Mouse (Mus musculus) macrophage (primary cell): ENCODE results near the gene Sapcd1. TPM values are rescaled to one million over a fixed set of nuclear protein-coding genes. Genes with fewer than 3 reads are reported as not detected.

ENCODE experiments used
- H3K27ac ChIP-seq: fragments of 350-480 bp; formaldehyde crosslinking; 2 replicates; pipeline ENCODE4 v1.9.0; 2021
- H3K36me3 ChIP-seq: fragments of 350-480 bp; formaldehyde crosslinking; 2 replicates; pipeline ENCODE4 v1.9.0; 2021; ENCODE audit errors: inconsistent target
- H3K4me3 ChIP-seq: fragments of 350-480 bp; formaldehyde crosslinking; 2 replicates; pipeline ENCODE4 v1.9.0; 2021; ENCODE audit errors: inconsistent target
- H3K79me2 ChIP-seq: fragments of 350-480 bp; formaldehyde crosslinking; 2 replicates; pipeline ENCODE4 v1.9.0; 2021; ENCODE audit errors: inconsistent target
- WGBS: methylation state at CpG from one replicate; pipeline ENCODE4 v1.1.7; 2026; ENCODE audit warnings: inconsistent platforms; ENCODE audit not compliant: missing documents; 5-methylcytosine and 5-hydroxymethylcytosine counted together
- polyA plus RNA-seq: library from polyadenylated mRNA; stranded (reverse); fragments of 250-400 nt; gene quantifications from 3 replicates; pipeline ENCODE4 v1.2.4, GENCODE M21; 2018; ENCODE audit warnings: inconsistent platforms
- total RNA-seq, 78 experiments: library from RNA; depleted of rRNA; stranded (reverse); fragments of 250-400 nt; gene quantifications; 1 replicate in 9 of 78; 2 replicates in 24 of 78; 3 replicates in 43 of 78; 4 replicates in 2 of 78; pipeline ENCODE4 v1.2.4; 2018; ENCODE audit warnings: inconsistent platforms in 56 of 78

Sapcd1 gene
- 1 to 10 TPM in 7 of 26 experiments, under 1 TPM in 1, not detected in 18; 0.82 to 2.5 (median 1.5) TPM for total RNA-seq (2018; cell fraction: chromatin; rRNA removed)
- not detected for total RNA-seq (2018; cell fraction: cytosol; rRNA removed)
- not detected for total RNA-seq (2018; cell fraction: nucleus; rRNA removed)
- not detected in 3 replicates for polyA plus RNA-seq

GRCm38 (mm10) chr17:35027277-35028068 lies at the start of gene Sapcd1:
TSS of gene Sapcd1 (minus strand) at chr17:35028016.
- no peak within 1 kb of the TSS for H3K27ac ChIP-seq
- WGBS: 66% methylated on average over 13 of the region's 13 CpGs
- no peak within 1 kb of the TSS for H3K4me3 ChIP-seq
- no peaks in the 10 kb centered on the region for H3K79me2 ChIP-seq
- H3K36me3 ChIP-seq: no peaks in the 10 kb centered on the region

GRCm38 (mm10) chr17:35077285-35077684 lies 49.5 kb upstream of the Sapcd1 start:
- WGBS: 28% methylated on average over 2 of the region's 2 CpGs

GRCm38 (mm10) chr17:35076507-35077176 lies 48.8 kb upstream of the Sapcd1 start, which contains the start of gene Ly6g6e:
TSS of gene Ly6g6e (plus strand) at chr17:35076902.
- Histone ChIP-seq H3K27ac (peak within 1 kb of the TSS; percentile 19; the same call in 1 of the 2 replicates), H3K79me2 (no peaks in the 10 kb centered on the region), H3K4me3 (peak within 1 kb of the TSS; percentile 29), H3K36me3 (no peaks in the 10 kb centered on the region)
- WGBS: 68% methylated on average over 10 of the region's 10 CpGs

More at GRCm38 (mm10) chr17:35077285-35077684, 49.5 kb upstream of the Sapcd1 start:
- H3K27ac ChIP-seq: 0 out of 2 replicates have a peak overlapping the region, but pooled peaks have one; percentile 19
- no peaks in the 10 kb centered on the region for H3K36me3 ChIP-seq
- H3K79me2 ChIP-seq: no peaks in the 10 kb centered on the region
- peak overlapping the region; percentile 29 for H3K4me3 ChIP-seq

- Histone ChIP-seq H3K36me3 (no peaks in the 10 kb centered on the region), H3K27ac (no peak overlapping the region), H3K79me2 (no peaks in the 10 kb centered on the region), H3K4me3 (no peak overlapping the region)
- WGBS: 18% methylated on average over 17 of the region's 17 CpGs
These were observed 46.3 kb upstream of the Sapcd1 start for GRCm38 (mm10) chr17:35074097-35074496.

GRCm38 (mm10) chr17:35071454-35071853 lies 43.6 kb upstream of the Sapcd1 start:
- no peak overlapping the region for H3K4me3 ChIP-seq
- WGBS: 85% methylated on average over 8 of the region's 9 CpGs
- H3K79me2 ChIP-seq: no peaks in the 10 kb centered on the region
- H3K36me3 ChIP-seq: no peaks in the 10 kb centered on the region
- H3K27ac ChIP-seq: no peak overlapping the region

- WGBS: 57% methylated on average over 5 of the region's 6 CpGs
- no peak overlapping the region for H3K27ac ChIP-seq
- H3K4me3 ChIP-seq: no peak overlapping the region
- H3K36me3 ChIP-seq: no peaks in the 10 kb centered on the region
- no peaks in the 10 kb centered on the region for H3K79me2 ChIP-seq
These were observed 42.9 kb upstream of the Sapcd1 start for GRCm38 (mm10) chr17:35070556-35071229.

GRCm38 (mm10) chr17:35068213-35068914 lies 40.5 kb upstream of the Sapcd1 start:
- no peaks in the 10 kb centered on the region for H3K36me3 ChIP-seq

GRCm38 (mm10) chr17:35066084-35066483 lies 38.3 kb upstream of the Sapcd1 start, which contains the start of gene Mpig6b:
TSS of gene Mpig6b (minus strand) at chr17:35066184.
- H3K36me3 ChIP-seq: no peaks in the 10 kb centered on the region
- H3K4me3 ChIP-seq: peak within 1 kb of the TSS; percentile 10; the same call in 1 of the 2 replicates
- H3K27ac ChIP-seq: no peak within 1 kb of the TSS
- no peaks in the 10 kb centered on the region for H3K79me2 ChIP-seq
- 82% methylated on average over 8 of the region's 10 CpGs for WGBS

More at GRCm38 (mm10) chr17:35068213-35068914, 40.5 kb upstream of the Sapcd1 start:
- H3K79me2 ChIP-seq: no peaks in the 10 kb centered on the region
- no peak overlapping the region for H3K4me3 ChIP-seq
- H3K27ac ChIP-seq: no peak overlapping the region
- WGBS: 74% methylated on average over 17 of the region's 17 CpGs

- no peaks in the 10 kb centered on the region for H3K36me3 ChIP-seq
- no peaks in the 10 kb centered on the region for H3K79me2 ChIP-seq
- no peak within 1 kb of the TSS for H3K27ac ChIP-seq
- peak within 1 kb of the TSS; percentile 10; the same call in 1 of the 2 replicates for H3K4me3 ChIP-seq
- 4% methylated on average over 47 of the region's 48 CpGs for WGBS
These were observed 37.4 kb upstream of the Sapcd1 start, which contains the start of gene Ly6g6c for GRCm38 (mm10) chr17:35064951-35065947. TSS of gene Ly6g6c (plus strand) at chr17:35065388.

- Histone ChIP-seq H3K79me2 (no peaks in the 10 kb centered on the region), H3K36me3 (no peaks in the 10 kb centered on the region), H3K4me3 (peak overlapping the region; percentile 10; the same call in 1 of the 2 replicates), H3K27ac (no peak overlapping the region)
- 72% methylated on average over 10 of the region's 10 CpGs for WGBS
These were observed 36.6 kb upstream of the Sapcd1 start for GRCm38 (mm10) chr17:35064378-35064877.

- Histone ChIP-seq H3K27ac (no peak overlapping the region), H3K4me3 (no peak overlapping the region), H3K36me3 (peaks cover 1% of the 10 kb centered on the region; the same call in 1 of the 2 replicates), H3K79me2 (no peaks in the 10 kb centered on the region)
- WGBS: 100% methylated on average over 3 of the region's 3 CpGs
These were observed 35.6 kb upstream of the Sapcd1 start for GRCm38 (mm10) chr17:35063466-35063865.

- 98% methylated on average over 8 of the region's 8 CpGs for WGBS
- Histone ChIP-seq H3K27ac (no peak overlapping the region), H3K36me3 (peaks cover 16% of the 10 kb centered on the region; the same call in 1 of the 2 replicates), H3K4me3 (no peak overlapping the region), H3K79me2 (no peaks in the 10 kb centered on the region)
These were observed 33.5 kb upstream of the Sapcd1 start for GRCm38 (mm10) chr17:35061299-35061698.
